Mouse (Mus musculus) embryonic facial prominence, embryonic 12.5 days (tissue): ENCODE measurements around the gene Sbk3. TPM values are rescaled to one million over a fixed set of nuclear protein-coding genes. Genes with fewer than 3 reads are reported as not detected.

Experiments
- ATAC-seq: fragments of 200-750 bp; cut with Nextera tagmentation; 2 replicates; pipeline ENCODE4 v1.8.0; 2017; ENCODE audit not compliant: insufficient number of reproducible peaks, insufficient read depth, low FRiP score, low TSS enrichment
- H3K27ac ChIP-seq: fragments of 300-500 bp; sonication (generic); 2 replicates; pipeline ENCODE4 v1.5.1; 2016; ENCODE audit warnings: mild to moderate bottlenecking
- H3K27me3 ChIP-seq: fragments of 300-500 bp; sonication (generic); 2 replicates; pipeline ENCODE4 v1.6.1; 2016; ENCODE audit warnings: mild to moderate bottlenecking, moderate library complexity
- H3K36me3 ChIP-seq: fragments of 300-500 bp; sonication (generic); 2 replicates; pipeline ENCODE4 v1.6.1; 2016; ENCODE audit warnings: mild to moderate bottlenecking
- H3K4me1 ChIP-seq: fragments of 300-500 bp; sonication (generic); 2 replicates; pipeline ENCODE4 v1.6.1; 2016
- H3K4me2 ChIP-seq: fragments of 300-500 bp; sonication (generic); replicated peaks from 2 replicates; pipeline ENCODE4 v1.6.1; 2016; ENCODE audit warnings: mild to moderate bottlenecking, moderate library complexity
- H3K4me3 ChIP-seq: fragments of 300-500 bp; sonication (generic); 2 replicates; pipeline ENCODE4 v1.5.1; 2016; ENCODE audit warnings: mild to moderate bottlenecking
- H3K9ac ChIP-seq: fragments of 300-500 bp; sonication (generic); 2 replicates; pipeline ENCODE4 v1.6.1; 2016; ENCODE audit warnings: mild to moderate bottlenecking, moderate library complexity
- H3K9me3 ChIP-seq: fragments of 300-500 bp; sonication (generic); 2 replicates; pipeline ENCODE4 v1.6.1; 2016; ENCODE audit warnings: mild to moderate bottlenecking, moderate library complexity
- WGBS: fragments of 180-500 bp; shearing (Covaris S2); methylation state at CpG from one replicate; pipeline ENCODE4 v1.1.7; 2016; 5-methylcytosine and 5-hydroxymethylcytosine counted together
- polyA plus RNA-seq: library from polyadenylated mRNA; unstranded; fragments of >200 nt; fragmentation: Nextera tagmentation; extraction: Ambion mirVana; gene quantifications from 2 replicates; pipeline ENCODE4 v1.2.1, GENCODE M21; 2016

Sbk3 gene
- polyA plus RNA-seq, 1 experiment from 2014 or later, result 0.06 TPM

DNA sequence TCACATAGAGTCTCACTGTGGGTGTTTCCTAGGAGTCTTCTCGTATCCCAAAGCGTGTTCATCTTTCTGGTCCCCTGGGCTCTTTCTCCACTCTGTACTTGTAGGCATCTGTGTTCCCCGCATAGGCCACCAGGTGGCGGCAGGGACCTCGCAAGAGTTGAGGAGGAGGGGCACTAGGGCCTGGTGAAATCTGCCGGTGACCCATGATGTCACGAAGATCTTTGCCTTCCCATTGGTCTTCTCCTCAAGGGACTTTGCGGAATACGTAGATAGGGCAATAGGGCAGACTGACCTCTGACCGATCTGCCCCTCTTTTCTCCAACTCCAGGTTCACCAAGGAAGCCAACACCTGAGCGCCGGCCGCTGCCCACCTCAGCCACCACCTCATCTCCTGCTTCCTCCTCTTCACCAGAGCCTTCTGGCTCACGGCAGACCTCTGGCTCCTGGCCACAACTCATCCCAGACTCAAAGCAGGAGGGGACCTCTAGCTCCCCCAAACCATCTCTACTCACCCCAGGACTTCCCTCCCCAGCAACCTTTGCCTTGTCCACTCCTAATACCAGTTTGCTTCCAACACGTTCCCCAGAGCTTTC lies 27.6 kb downstream of the Sbk3 start:
- Histone ChIP-seq H3K27ac (no peak overlapping the region), H3K4me1 (peaks cover 3% of the 10 kb centered on the region; the same call in 1 of the 2 replicates), H3K9me3 (no peaks in the 10 kb centered on the region), H3K4me2 (peak overlapping the region; percentile 39), H3K4me3 (peak overlapping the region; percentile 23), H3K9ac (0 out of 2 replicates have a peak overlapping the region, but pooled peaks have one; percentile 19), H3K27me3 (no peaks in the 10 kb centered on the region), H3K36me3 (no peaks in the 10 kb centered on the region)
- WGBS, result 22% methylated on average over 15 of the region's 15 CpGs
- no peak for ATAC-seq

DNA sequence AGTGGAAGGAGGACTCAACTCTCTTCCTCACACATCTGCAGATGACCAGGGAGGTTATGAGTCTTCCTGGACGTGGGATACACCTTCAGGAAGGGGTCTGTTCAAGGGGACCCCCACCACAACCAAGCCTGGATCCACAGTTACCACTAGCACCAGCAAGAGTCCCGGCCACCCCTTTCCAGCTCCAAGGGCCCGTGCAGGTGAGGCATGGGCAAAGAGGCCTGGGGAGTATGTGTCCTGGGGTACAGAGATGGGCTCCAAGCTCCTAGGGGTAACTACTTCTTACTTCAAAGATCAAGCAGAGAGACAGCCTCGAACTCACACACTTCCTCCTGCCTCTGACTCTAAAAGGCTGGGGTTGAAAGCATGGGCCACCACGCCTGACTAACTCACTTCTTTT lies 28.3 kb downstream of the Sbk3 start:
- Histone ChIP-seq H3K36me3 (no peaks in the 10 kb centered on the region), H3K4me3 (no peak overlapping the region), H3K9ac (no peak overlapping the region), H3K4me1 (peaks cover 1% of the 10 kb centered on the region; the same call in 1 of the 2 replicates), H3K27ac (no peak overlapping the region), H3K9me3 (no peaks in the 10 kb centered on the region), H3K4me2 (no peak overlapping the region), H3K27me3 (no peaks in the 10 kb centered on the region)
- 58% methylated on average over 5 of the region's 5 CpGs for WGBS
- no peak for ATAC-seq

DNA sequence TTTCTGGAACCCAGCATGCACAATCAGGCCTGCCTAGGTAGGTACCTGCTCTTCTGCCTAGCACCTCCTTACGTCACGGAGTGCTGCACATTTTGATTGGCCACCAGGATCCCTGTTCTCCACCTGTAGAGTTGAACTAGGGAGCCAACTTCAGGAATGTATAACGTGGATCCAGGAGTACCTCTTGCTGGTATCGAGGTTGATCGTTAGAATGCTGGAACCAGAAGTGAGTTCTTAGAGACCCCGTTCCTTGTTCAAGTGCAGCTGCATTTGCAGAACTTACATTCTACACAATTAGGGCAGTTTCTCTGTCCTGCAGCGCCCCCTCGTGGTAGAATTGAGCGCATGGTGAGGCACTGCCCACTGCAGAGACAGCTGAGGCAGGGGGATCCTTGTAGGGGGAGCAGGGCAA lies 30.9 kb downstream of the Sbk3 start:
- no peak overlapping the region for H3K27ac ChIP-seq
- H3K9me3 ChIP-seq, result no peaks in the 10 kb centered on the region
- WGBS, result 22% methylated on average over 9 of the region's 9 CpGs
- H3K9ac ChIP-seq, result no peak overlapping the region
- H3K4me2 ChIP-seq, result no peak overlapping the region
- H3K36me3 ChIP-seq, result no peaks in the 10 kb centered on the region
- no peaks in the 10 kb centered on the region for H3K27me3 ChIP-seq
- no peak for ATAC-seq
- no peaks in the 10 kb centered on the region for H3K4me1 ChIP-seq
- no peak overlapping the region for H3K4me3 ChIP-seq

DNA sequence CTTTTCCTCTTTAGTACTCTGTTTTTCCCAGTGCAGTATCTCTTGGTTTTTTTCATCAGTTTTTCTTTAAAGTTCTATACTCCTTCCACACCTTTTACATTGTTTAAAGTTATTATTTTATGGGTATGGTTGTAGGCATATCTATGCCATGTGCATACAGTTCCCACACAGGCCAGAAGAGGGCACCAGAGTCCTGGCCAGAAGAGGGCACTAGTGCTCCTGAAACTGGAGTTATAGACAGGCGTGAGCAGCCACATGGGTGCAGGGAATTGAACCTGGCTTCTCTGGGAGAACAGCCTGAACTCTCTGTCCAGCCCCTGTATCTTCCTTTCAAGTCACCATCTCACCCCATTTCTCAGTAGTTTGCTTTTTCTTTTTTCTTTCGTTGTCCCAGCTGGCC lies 32.5 kb downstream of the Sbk3 start:
- WGBS, result 38% methylated on average over 2 of the region's 2 CpGs
- Histone ChIP-seq H3K4me3 (no peak overlapping the region), H3K9me3 (peaks cover 7% of the 10 kb centered on the region; the same call in 1 of the 2 replicates), H3K27me3 (no peaks in the 10 kb centered on the region), H3K27ac (no peak overlapping the region), H3K36me3 (no peaks in the 10 kb centered on the region), H3K4me1 (no peaks in the 10 kb centered on the region), H3K9ac (no peak overlapping the region), H3K4me2 (no peak overlapping the region)
- ATAC-seq, result no peak

DNA sequence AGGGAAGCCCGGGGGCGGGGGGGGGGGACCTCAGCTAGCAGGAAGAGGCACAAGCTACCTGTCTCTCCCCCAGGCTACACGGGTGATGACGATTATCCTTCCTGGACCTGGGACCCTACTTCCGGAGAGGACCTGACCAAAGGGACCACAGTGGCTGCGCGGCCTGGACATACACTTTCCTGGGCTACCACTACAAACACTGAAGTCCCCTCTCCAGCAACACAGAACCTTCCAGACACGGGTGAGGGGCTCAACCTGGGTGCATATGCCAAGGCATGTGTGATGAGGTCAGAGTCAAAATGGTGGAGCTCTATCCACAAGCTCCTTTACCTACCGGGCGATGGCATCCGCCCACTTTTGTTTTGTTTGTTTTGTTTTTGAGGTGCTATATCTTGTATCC lies 33.6 kb downstream of the Sbk3 start:
- Histone ChIP-seq H3K9ac (no peak overlapping the region), H3K4me3 (no peak overlapping the region), H3K4me1 (no peaks in the 10 kb centered on the region), H3K9me3 (peaks cover 7% of the 10 kb centered on the region; the same call in 1 of the 2 replicates), H3K4me2 (no peak overlapping the region), H3K27me3 (no peaks in the 10 kb centered on the region), H3K27ac (no peak overlapping the region), H3K36me3 (no peaks in the 10 kb centered on the region)
- ATAC-seq, result no peak
- WGBS, result 71% methylated on average over 10 of the region's 11 CpGs

DNA sequence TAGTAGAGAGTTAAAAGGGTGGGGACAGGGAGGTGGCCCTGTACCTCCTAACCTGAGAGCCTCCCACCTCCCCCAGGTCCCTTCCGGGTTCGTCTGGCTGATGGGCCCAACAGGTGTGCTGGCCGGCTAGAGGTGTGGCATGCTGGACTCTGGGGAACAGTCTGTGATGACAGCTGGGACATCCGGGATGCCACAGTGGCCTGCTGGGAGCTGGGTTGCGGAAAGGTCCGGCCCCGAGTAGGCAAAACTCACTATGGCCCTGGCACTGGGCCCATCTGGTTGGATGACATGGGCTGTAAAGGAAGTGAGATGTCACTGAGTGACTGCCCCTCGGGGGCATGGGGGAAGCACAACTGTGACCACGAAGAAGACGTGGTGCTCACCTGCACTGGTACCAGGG lies 34.1 kb downstream of the Sbk3 start:
- Histone ChIP-seq H3K4me3 (no peak overlapping the region), H3K27ac (no peak overlapping the region), H3K4me2 (no peak overlapping the region), H3K36me3 (no peaks in the 10 kb centered on the region), H3K9me3 (peaks cover 7% of the 10 kb centered on the region; the same call in 1 of the 2 replicates), H3K27me3 (no peaks in the 10 kb centered on the region), H3K4me1 (no peaks in the 10 kb centered on the region), H3K9ac (no peak overlapping the region)
- 75% methylated on average over 10 of the region's 10 CpGs for WGBS
- no peak for ATAC-seq

DNA sequence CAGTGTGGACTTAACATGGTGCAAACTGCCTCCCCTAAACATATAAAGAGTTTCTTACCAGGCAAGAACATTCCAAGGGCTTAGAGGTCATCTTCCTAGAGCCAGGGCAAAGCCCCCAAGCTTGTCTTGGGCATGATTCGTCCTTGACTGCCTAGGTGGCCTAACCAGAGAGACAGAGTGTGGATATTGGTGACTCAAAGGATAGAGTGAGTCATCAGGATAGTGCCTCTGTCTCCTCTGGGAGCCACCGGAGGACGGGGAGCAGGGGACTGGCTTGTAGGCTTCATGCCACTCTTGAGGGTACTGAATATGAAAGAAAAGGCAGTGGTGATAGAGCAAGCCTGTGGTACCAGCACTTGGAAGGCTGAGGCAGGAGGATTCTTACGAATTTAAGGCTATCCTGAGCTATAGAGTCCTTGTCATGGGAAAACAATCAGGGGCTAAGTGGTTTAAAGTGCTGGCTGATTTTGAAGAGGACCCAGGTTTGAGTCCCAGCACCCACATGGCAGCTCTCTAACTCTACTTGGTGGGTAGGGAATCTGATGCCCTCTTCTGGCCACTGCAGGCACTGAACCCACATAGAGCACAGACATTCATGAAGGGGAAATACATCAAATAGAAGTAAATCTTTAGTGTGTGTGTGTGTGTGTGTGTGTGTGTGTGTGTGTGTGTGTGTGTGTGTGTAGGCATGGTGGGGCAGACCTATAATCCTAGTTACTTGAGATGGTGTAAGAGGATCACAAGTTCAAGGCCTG lies 36.6 kb downstream of the Sbk3 start:
- WGBS, result 79% methylated on average over 4 of the region's 4 CpGs

DNA sequence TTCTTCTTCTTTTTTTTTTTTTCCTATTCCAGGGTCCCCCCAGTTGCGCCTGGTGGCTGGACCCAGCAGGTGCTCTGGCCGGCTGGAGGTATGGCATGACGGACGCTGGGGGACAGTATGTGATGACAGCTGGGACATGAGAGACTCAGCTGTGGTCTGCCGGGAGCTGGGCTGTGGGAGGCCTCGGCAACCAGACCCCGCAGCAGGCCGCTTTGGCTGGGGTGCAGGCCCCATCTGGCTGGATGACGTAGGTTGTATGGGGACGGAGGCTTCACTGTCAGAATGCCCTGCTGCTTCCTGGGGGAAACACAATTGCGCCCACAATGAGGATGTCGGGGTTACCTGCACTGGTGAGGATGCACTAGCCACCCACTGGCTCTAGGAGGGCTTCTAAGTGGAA lies 37.9 kb downstream of the Sbk3 start:
- no peak overlapping the region for H3K27ac ChIP-seq
- H3K4me1 ChIP-seq, result no peaks in the 10 kb centered on the region
- H3K4me2 ChIP-seq, result no peak overlapping the region
- H3K4me3 ChIP-seq, result no peak overlapping the region
- no peak for ATAC-seq
- 76% methylated on average over 12 of the region's 12 CpGs for WGBS
- no peaks in the 10 kb centered on the region for H3K27me3 ChIP-seq
- H3K9me3 ChIP-seq, result peaks cover 7% of the 10 kb centered on the region; the same call in 1 of the 2 replicates
- H3K36me3 ChIP-seq, result no peaks in the 10 kb centered on the region
- no peak overlapping the region for H3K9ac ChIP-seq

More for the DNA sequence above, 36.6 kb downstream of the Sbk3 start:
- no peaks in the 10 kb centered on the region for H3K36me3 ChIP-seq
- ATAC-seq, result no peak
- no peak overlapping the region for H3K9ac ChIP-seq
- peaks cover 7% of the 10 kb centered on the region; the same call in 1 of the 2 replicates for H3K9me3 ChIP-seq
- H3K4me1 ChIP-seq, result no peaks in the 10 kb centered on the region
- H3K27ac ChIP-seq, result no peak overlapping the region
- no peaks in the 10 kb centered on the region for H3K27me3 ChIP-seq
- no peak overlapping the region for H3K4me2 ChIP-seq
- no peak overlapping the region for H3K4me3 ChIP-seq

DNA sequence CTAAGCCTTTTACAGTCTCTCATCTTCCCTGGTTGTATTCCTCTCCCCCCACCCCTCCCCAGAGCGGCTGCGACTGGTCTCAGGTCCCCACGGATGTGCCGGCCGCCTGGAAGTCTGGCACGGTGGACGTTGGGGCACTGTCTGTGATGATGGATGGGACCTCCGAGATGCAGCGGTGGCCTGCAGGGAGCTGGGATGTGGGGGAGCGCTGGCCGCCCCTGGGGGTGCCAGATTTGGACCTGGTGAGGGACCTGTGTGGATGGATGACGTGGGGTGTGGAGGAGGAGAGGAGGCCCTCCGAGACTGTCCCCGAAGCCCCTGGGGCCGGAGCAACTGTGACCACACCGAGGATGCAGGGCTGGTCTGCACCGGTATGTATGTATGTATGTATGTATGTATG lies 42.6 kb downstream of the Sbk3 start:
- Histone ChIP-seq H3K9me3 (no peaks in the 10 kb centered on the region), H3K36me3 (no peaks in the 10 kb centered on the region), H3K4me3 (no peak overlapping the region), H3K4me2 (no peak overlapping the region), H3K27ac (no peak overlapping the region), H3K27me3 (no peaks in the 10 kb centered on the region), H3K4me1 (peaks cover 43% of the 10 kb centered on the region), H3K9ac (no peak overlapping the region)
- WGBS, result 83% methylated on average over 17 of the region's 17 CpGs
- no peak for ATAC-seq

DNA sequence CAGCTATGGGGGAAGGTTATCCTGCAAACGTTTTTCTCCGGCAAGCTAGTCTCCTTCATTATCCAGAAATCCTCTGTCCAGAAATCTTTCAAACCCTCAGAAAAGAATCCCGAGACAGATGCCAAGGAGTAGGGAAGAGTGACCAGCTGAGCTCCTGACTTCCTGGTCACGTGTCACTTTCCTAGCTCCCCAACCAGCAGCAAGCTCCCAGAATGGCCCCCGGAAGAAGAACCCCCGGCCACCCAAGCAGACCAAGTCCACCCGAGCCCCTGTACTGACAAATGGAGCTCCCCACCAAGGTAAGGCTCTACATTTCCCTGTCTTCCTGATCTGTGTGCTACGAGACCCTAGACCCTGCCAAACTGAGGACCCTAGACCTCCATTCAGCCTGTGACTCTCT lies 43.3 kb downstream of the Sbk3 start:
- Histone ChIP-seq H3K9me3 (no peaks in the 10 kb centered on the region), H3K36me3 (no peaks in the 10 kb centered on the region), H3K9ac (no peak overlapping the region), H3K4me2 (no peak overlapping the region), H3K27me3 (no peaks in the 10 kb centered on the region), H3K4me1 (peaks cover 49% of the 10 kb centered on the region), H3K27ac (no peak overlapping the region), H3K4me3 (no peak overlapping the region)
- WGBS, result 60% methylated on average over 8 of the region's 8 CpGs
- ATAC-seq, result no peak

DNA sequence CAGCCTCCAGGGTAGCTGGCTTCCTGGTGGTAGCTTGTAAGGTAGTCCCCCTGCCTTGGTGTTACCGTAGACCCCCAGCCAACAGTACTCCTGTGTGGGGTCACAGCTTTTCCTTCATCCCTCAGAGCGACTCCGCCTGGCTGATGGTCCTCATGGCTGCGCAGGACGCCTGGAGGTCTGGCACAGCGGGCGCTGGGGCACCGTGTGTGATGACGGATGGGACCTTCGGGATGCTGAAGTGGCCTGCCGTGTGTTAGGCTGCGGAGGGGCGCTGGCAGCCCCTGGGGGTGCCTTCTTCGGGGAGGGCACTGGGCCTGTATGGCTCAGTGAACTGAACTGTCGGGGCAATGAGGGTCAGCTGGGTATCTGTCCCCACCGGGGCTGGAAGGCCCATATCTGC lies 44.1 kb downstream of the Sbk3 start:
- H3K27me3 ChIP-seq, result no peaks in the 10 kb centered on the region
- H3K36me3 ChIP-seq, result no peaks in the 10 kb centered on the region
- no peaks in the 10 kb centered on the region for H3K9me3 ChIP-seq
- no peak overlapping the region for H3K9ac ChIP-seq
- no peak overlapping the region for H3K4me2 ChIP-seq
- no peak overlapping the region for H3K27ac ChIP-seq
- 74% methylated on average over 16 of the region's 16 CpGs for WGBS
- no peak overlapping the region for H3K4me3 ChIP-seq
- ATAC-seq, result no peak
- peaks cover 58% of the 10 kb centered on the region for H3K4me1 ChIP-seq
